Mouse (Mus musculus): ENCODE measurements around the gene Proz.

- no peak for TF ChIP-seq CTCF (IDR thresholded peaks at IDR 0.05; ENCODE audit: control insufficient read depth, insufficient read depth, insufficient replicate concordance, low read depth, low read length)
- no peak for TF ChIP-seq POLR2A (IDR thresholded peaks at IDR 0.05; ENCODE audit: control insufficient read depth, low read depth, low read length)
Observed at GRCm38 (mm10) chr8:13057351-13057750, 3.4 kb upstream of the Proz start.

Measured in testis, adult 2 months (tissue).